Mouse (Mus musculus) right cerebral cortex, postnatal 25 days (tissue): ENCODE measurements around the gene Gm4847.

Experiments
- DNase-seq: peaks from one replicate; pipeline ENCODE4 v3.0.0; 2022

Gene Gm4847

GRCm38 (mm10) chr1:166647593-166647992 lies at the start of gene Gm4847:
Gene Gm4847, minus strand, starts transcription at chr1:166647693.
- no peak for DNase-seq

DNA sequence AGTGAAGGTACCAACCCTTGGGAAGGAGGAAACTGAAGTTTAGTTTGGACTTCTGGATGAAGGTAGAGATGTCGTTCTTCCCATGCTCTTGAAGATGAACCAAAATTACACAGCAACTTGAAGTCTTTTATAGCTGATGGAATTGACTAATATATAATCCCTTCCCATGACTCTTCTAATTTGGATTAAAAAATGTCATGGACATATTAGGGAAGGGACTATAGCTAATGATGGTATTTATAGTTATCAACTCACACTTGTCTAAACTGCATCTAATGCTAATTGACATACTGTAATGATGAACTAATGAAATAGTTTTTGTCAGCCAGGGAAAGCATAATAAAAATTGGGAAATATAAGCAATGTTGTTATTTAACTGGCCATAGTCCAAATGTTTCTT lies 34.3 kb upstream of the Gm4847 start, which contains the start of gene Fmo9:
Gene Fmo9, minus strand, starts transcription at position 101 of the 400 bp plus-strand sequence.
- no peak for DNase-seq

DNA sequence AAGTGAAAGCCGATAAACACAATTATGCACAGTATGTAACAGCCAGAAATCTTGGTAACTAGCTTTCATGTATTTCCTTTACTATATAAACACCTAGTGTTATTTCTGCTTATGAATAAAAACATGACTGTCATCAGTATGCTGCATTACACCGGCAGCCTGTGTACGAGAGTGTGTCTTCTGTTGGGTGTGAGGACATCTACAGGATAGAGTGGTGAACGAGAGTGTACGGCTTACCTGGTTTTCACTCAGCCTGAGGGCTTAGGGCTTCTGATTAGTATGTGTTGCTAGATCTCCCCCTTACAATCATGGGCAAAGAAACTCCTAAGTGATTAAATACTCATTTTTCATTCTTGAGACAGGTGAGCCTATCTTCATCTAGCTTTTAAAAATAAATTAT lies 21.8 kb upstream of the Gm4847 start:
- DNase-seq = no peak

DNA sequence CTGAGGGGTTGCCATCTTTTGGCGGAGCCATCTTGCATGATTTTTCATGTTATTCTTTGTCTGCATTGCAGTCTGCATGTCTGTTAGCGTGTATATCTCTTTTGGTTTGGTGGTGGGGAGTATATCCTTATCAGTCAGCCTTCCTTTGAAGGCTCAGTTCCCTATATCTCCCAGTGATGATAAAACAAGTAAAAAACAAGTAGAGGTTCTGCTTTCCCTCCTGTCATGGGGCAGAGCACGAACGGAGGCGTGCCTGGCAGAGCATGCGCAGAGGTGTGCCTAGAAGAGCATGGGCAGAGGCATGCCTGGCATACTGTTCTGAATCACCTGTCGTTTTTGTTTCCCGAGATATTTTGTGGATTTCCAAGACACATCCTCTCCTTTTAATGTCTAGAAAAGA lies 13.3 kb upstream of the Gm4847 start:
- no peak for DNase-seq
